Mouse (Mus musculus) limb, embryonic 14.5 days (tissue): Measurements from ENCODE around the gene Elfn2. TPM values are rescaled to one million over a fixed set of nuclear protein-coding genes. Genes with fewer than 3 reads are reported as not detected.

Experiments
- ATAC-seq: fragments of 200-750 bp; cut with Nextera tagmentation; 2 replicates; pipeline ENCODE4 v1.8.0; 2017; ENCODE audit warnings: low read depth, moderate number of reproducible peaks, moderate TSS enrichment; ENCODE audit not compliant: low FRiP score
- DNase-seq: peaks from one replicate; pipeline ENCODE4 v3.0.0-alpha.2; 2015; ENCODE audit warnings: low spot score
- H3K27ac ChIP-seq: fragments of 300-500 bp; sonication (generic); replicated peaks from 2 replicates; pipeline ENCODE4 v1.5.1; 2014; ENCODE audit warnings: low read depth, mild to moderate bottlenecking, low read length, moderate library complexity, mixed read lengths
- H3K27me3 ChIP-seq: fragments of 300-500 bp; sonication (generic); 2 replicates; pipeline ENCODE4 v1.6.1; 2014; ENCODE audit warnings: low read length, mixed read lengths; ENCODE audit not compliant: control insufficient read depth, insufficient read depth
- H3K36me3 ChIP-seq: fragments of 300-500 bp; sonication (generic); 2 replicates; pipeline ENCODE4 v1.6.1; 2014; ENCODE audit warnings: mild to moderate bottlenecking, low read length, moderate library complexity, mixed read lengths; ENCODE audit not compliant: control insufficient read depth, insufficient read depth
- H3K4me1 ChIP-seq: fragments of 300-500 bp; sonication (generic); 2 replicates; pipeline ENCODE4 v1.6.1; 2014; ENCODE audit warnings: antibody characterized with exemption, low read length, mixed read lengths; ENCODE audit not compliant: control insufficient read depth, insufficient read depth
- H3K4me2 ChIP-seq: fragments of 300-500 bp; sonication (generic); replicated peaks from 2 replicates; pipeline ENCODE4 v1.6.1; 2014; ENCODE audit warnings: low read depth, mild to moderate bottlenecking, low read length, moderate library complexity; ENCODE audit not compliant: severe bottlenecking
- H3K4me3 ChIP-seq: fragments of 300-500 bp; sonication (generic); replicated peaks from 2 replicates; pipeline ENCODE4 v1.5.1; 2014; ENCODE audit warnings: low read length
- H3K9ac ChIP-seq: fragments of 300-500 bp; sonication (generic); 2 replicates; pipeline ENCODE4 v1.6.1; 2014; ENCODE audit warnings: mild to moderate bottlenecking, low read depth, low read length, moderate library complexity; ENCODE audit not compliant: severe bottlenecking
- H3K9me3 ChIP-seq: fragments of 300-500 bp; sonication (generic); 2 replicates; pipeline ENCODE4 v1.6.1; 2016; ENCODE audit warnings: low read length; ENCODE audit not compliant: control insufficient read depth
- POLR2A ChIP-seq: fragments of 200-500 bp; IDR thresholded peaks from 2 replicates; pipeline ENCODE4 v1.8.0; 2012; ENCODE audit warnings: inconsistent platforms, mild to moderate bottlenecking, moderate library complexity, borderline replicate concordance; ENCODE audit not compliant: insufficient read depth, insufficient read length; ENCODE audit errors: extremely low read depth
- WGBS: fragments of 180-500 bp; shearing (Covaris S2); extraction: QIAGEN DNeasy Blood & Tissue Kit; methylation state at CpG from one replicate; pipeline ENCODE4 v1.1.7; 2014; 5-methylcytosine and 5-hydroxymethylcytosine counted together
- polyA plus RNA-seq, 2 experiments: library from polyadenylated mRNA; depleted of rRNA in 1 of 2; stranded (reverse) in 1 of 2; unstranded in 1 of 2; fragments of >200 nt; fragmentation: Nextera tagmentation in 1 of 2; extraction: Ambion mirVana in 1 of 2; gene quantifications; 2 replicates each; pipeline versions ENCODE4 v1.2.1 to v1.2.3; 2012 to 2014

Elfn2 gene
- polyA plus RNA-seq, 2 experiments, result 0.04 to 0.24 TPM

DNA sequence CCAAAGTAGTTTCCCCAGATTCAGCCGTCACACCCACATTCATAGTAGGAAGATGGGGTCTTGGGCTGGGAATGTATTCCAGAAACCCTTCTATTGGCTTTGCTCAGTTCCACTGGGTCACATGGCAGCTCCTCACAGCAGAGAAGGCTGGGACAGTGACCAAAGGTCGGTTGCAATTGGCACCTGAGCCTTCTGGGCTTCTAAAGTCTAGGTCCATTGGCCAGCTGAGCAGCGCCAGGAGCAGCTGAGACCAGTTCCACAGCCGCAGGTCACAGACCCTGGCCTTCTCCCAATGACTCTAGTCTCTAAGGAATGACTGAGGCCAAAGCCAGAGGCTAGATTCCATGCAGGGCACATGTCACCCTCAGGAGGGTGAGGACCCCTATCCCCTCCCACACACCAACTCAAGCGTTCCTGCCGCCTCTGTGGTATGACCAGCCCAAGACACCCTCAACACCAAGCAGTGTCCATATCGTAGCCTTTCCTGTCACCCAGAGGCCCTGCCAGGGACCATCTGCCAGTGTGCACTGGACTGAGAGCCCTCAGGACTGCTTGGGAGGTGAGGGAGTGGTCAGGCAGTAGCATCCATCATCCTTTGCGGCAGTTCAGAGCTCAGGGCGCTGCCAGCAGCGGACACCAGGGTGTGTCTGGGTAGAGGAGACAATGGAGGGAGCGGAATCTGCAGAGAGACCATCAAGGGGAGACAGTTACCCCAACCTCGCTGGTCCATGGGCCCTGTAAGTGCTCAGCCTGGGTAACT lies 37.6 kb upstream of the Elfn2 start:
- Histone ChIP-seq H3K4me2 (no peak overlapping the region), H3K27me3 (no peaks in the 10 kb centered on the region), H3K27ac (no peak overlapping the region), H3K9ac (no peak overlapping the region), H3K9me3 (no peaks in the 10 kb centered on the region), H3K4me3 (no peak overlapping the region), H3K36me3 (no peaks in the 10 kb centered on the region), H3K4me1 (no peaks in the 10 kb centered on the region)
- TF ChIP-seq POLR2A, result no peak
- ATAC-seq (no peak), DNase-seq (no peak)
- WGBS, result 79% methylated on average over 12 of the region's 12 CpGs

- no peaks in the 10 kb centered on the region for H3K9me3 ChIP-seq
- WGBS, result 62% methylated on average over 3 of the region's 3 CpGs
- H3K4me2 ChIP-seq, result no peak overlapping the region
- H3K27ac ChIP-seq, result no peak overlapping the region
- no peak overlapping the region for H3K4me3 ChIP-seq
- H3K9ac ChIP-seq, result no peak overlapping the region
- H3K36me3 ChIP-seq, result no peaks in the 10 kb centered on the region
- no peak for DNase-seq
- no peaks in the 10 kb centered on the region for H3K27me3 ChIP-seq
- no peak for ATAC-seq
- TF ChIP-seq POLR2A, result no peak
- H3K4me1 ChIP-seq, result no peaks in the 10 kb centered on the region
These were observed 36.7 kb upstream of the Elfn2 start for GRCm38 (mm10) chr15:78755226-78755625.

DNA sequence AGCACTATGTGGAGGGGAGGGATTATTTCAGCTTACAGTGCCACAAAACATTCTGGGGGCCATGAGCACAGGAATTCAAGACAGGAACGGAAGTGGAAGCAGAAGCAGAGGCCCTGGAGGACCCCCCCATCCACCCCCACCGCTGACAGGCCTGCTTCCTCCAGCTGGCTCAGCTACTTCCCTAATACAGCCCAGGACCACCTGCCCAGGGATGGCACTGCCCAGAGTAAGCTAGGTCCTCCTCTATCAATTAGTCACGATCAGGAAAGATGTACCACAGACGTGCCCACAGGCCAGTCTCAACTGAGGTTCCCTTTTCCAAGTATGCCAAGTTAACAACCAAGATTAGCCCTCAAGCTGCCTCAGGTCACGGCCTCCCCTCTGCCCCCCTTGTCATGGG lies 35.6 kb upstream of the Elfn2 start:
- no peak for TF ChIP-seq POLR2A
- H3K4me1 ChIP-seq, result no peaks in the 10 kb centered on the region
- DNase-seq (no peak), ATAC-seq (no peak)
- H3K27ac ChIP-seq, result no peak overlapping the region
- H3K36me3 ChIP-seq, result no peaks in the 10 kb centered on the region
- WGBS, result 74% methylated on average over 5 of the region's 5 CpGs
- H3K4me3 ChIP-seq, result no peak overlapping the region
- no peak overlapping the region for H3K9ac ChIP-seq
- no peaks in the 10 kb centered on the region for H3K9me3 ChIP-seq
- H3K4me2 ChIP-seq, result no peak overlapping the region
- H3K27me3 ChIP-seq, result no peaks in the 10 kb centered on the region

GRCm38 (mm10) chr15:78752991-78753390 lies 34.4 kb upstream of the Elfn2 start:
- no peak overlapping the region for H3K9ac ChIP-seq
- H3K27me3 ChIP-seq, result no peaks in the 10 kb centered on the region
- ATAC-seq, result no peak
- no peak overlapping the region for H3K27ac ChIP-seq
- no peak for TF ChIP-seq POLR2A
- no peak overlapping the region for H3K4me3 ChIP-seq
- no peaks in the 10 kb centered on the region for H3K36me3 ChIP-seq
- no peak for DNase-seq
- no peaks in the 10 kb centered on the region for H3K9me3 ChIP-seq
- no peak overlapping the region for H3K4me2 ChIP-seq
- H3K4me1 ChIP-seq, result no peaks in the 10 kb centered on the region

- 58% methylated on average over 6 of the region's 6 CpGs for WGBS
- Histone ChIP-seq H3K9me3 (no peaks in the 10 kb centered on the region), H3K27me3 (no peaks in the 10 kb centered on the region), H3K27ac (no peak overlapping the region), H3K4me2 (no peak overlapping the region), H3K4me3 (no peak overlapping the region), H3K9ac (no peak overlapping the region), H3K36me3 (no peaks in the 10 kb centered on the region), H3K4me1 (no peaks in the 10 kb centered on the region)
- DNase-seq, result no peak
- no peak for TF ChIP-seq POLR2A
- ATAC-seq, result no peak
These were observed 32.2 kb upstream of the Elfn2 start for GRCm38 (mm10) chr15:78750608-78751350.
